Mouse (Mus musculus): ENCODE data around the gene Nek8. TPM values are rescaled to one million over a fixed set of nuclear protein-coding genes. Genes with fewer than 3 reads are reported as not detected.
A peak's percentile ranks its signal among the peaks of the same experiment; 100 is the strongest.

The Nek8 gene
- total and polyA plus RNA-seq, 3 experiments: 7.1 to 8.3 (median 7.4) TPM

DNA sequence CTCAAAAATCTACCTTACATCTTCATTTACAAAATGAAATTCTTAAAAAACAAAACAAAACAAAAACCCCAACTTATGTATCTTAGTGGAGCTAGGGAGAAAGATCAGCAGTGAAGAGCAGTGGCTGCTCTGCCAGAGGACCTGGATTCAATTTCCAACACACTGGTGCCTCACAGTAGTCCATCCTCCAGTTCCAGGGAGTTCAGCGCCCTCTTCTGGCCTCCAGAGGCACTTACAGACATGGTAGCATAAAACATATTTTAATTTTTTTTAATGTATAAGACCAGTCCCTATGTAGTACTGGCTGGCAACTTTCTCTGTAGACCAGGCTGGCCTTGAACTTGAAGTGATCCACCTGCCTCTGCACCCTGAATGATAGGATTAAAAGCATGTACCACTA lies 25.3 kb downstream of the Nek8 start (continued):
- TF ChIP-seq POLR2AphosphoS2 (IDR thresholded peaks at IDR 0.05; ENCODE audit: low read depth, low read length) (no peak), E2F4 (IDR thresholded peaks at IDR 0.05; ENCODE audit: insufficient replicate concordance, low read depth, low read length) (no peak), RCOR1 (conservative IDR thresholded peaks at IDR 0.05; ENCODE audit: low read depth, low read length) (no peak), UBTF (IDR thresholded peaks at IDR 0.05; ENCODE audit: low read depth, low read length) (no peak), ELF1 (IDR thresholded peaks at IDR 0.05; ENCODE audit: low read depth, low read length) (no peak)

DNA sequence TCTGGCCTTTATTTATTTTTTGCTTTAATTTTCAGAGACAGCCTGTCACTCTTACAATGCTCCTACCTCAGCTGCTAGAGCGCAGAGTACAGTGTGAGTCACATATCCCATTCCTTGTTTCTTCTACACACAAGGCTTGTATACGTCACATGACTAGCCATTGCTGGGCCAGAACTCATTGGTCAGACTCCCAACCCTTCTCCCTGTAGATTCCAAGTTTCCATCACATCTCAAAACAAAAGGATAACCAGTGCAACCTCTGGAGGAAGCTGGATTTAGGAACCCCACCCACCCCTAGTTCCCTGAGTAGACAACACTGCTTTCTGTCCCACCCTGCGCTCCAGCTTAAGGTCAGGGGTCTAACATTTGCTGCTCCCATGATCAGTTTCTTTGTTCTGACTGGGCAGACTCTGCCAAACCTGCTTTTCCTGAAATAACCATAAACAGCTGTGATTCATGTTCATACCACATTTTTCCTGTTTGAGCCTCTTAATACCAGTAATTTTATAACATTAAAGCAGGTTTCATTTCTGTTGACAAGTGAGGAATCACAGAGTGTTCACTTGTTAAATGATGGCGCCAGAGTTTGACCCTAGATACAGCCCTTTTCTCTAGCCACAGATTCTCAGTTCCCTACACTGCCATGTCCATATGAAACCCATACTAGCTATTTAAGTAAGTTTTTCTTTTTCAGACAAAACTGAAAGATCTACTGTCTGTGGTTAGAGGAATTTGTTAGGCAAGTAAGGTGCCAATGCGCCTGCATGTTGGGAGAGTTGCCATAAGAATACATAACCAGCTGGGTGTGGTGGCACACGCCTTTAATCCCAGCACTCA lies 29.6 kb downstream of the Nek8 start:
- in situ Hi-C loops (cut with MboI; ENCODE audit: low pct_ligation_motif_present, low pct_unique_long_range_greater_than_20kb, low sequenced_read_pairs) (no loop called here), dilution Hi-C loops (cut with MboI; ENCODE audit: extremely low pct_ligation_motif_present, extremely low pct_unique_long_range_greater_than_20kb, low sequenced_read_pairs) (no loop called here)

More for the DNA sequence above, 29.6 kb downstream of the Nek8 start:
- no peak for DNase-seq (ENCODE audit: extremely low read depth)
- Histone ChIP-seq H3K36me3 (replicated peaks in 1 of 2; ENCODE audit: control insufficient read depth in 1 of 2, insufficient read depth in 1 of 2, low read length in 1 of 2) (peaks cover 49 to 93% of the 10 kb centered on the region in 2 experiments), H3K27ac (ENCODE audit: insufficient read depth, low read depth) (peak overlapping the region; percentile 15; the same call in 1 of the 2 replicates), H3K9ac (ENCODE audit: insufficient read depth, low read depth) (no peak overlapping the region), H3K4me3 (replicated peaks in 1 of 3; ENCODE audit: low read depth in 2 of 3, low read length in 2 of 3, poor library complexity in 1 of 3) (no peak overlapping the region), H3K27me3 (replicated peaks) (no peaks in the 10 kb centered on the region), H3K9me3 (replicated peaks; ENCODE audit: low read length) (no peaks in the 10 kb centered on the region), H3K79me2 (replicated peaks; ENCODE audit: control insufficient read depth, extremely low read depth, insufficient read depth, poor library complexity, severe bottlenecking) (0 out of 2 replicates have a peak, but pooled peaks cover 3% of the 10 kb centered on the region), H3K4me1 (ENCODE audit: control insufficient read depth in 1 of 2, insufficient read depth in 2 of 2) (peaks cover 17 to 45% of the 10 kb centered on the region in 2 experiments; a peak in 3 of 4 replicates), H3K4me2 (ENCODE audit: insufficient read depth, low read depth, poor library complexity, severe bottlenecking) (no peak overlapping the region; the same call in 1 of the 2 replicates)
- 0 out of 2 replicates have a peak, but pooled peaks have one; percentile 75 for TF ChIP-seq MEF2A (IDR thresholded peaks at IDR 0.05; ENCODE audit: borderline replicate concordance, low read depth, low read length)
- no peak for TF ChIP-seq ZMIZ1 (IDR thresholded peaks at IDR 0.05; ENCODE audit: low read depth, low read length)
- TF ChIP-seq NELFE (IDR thresholded peaks at IDR 0.05; ENCODE audit: low read depth, low read length): no peak
- no peak for TF ChIP-seq JUND (conservative IDR thresholded peaks at IDR 0.05; ENCODE audit: low read depth, low read length)
- no peak for TF ChIP-seq E2F4 (IDR thresholded peaks at IDR 0.05; ENCODE audit: insufficient replicate concordance, low read depth, low read length)
- TF ChIP-seq ELF1 (IDR thresholded peaks at IDR 0.05; ENCODE audit: low read depth, low read length): no peak
- TF ChIP-seq MAX (IDR thresholded peaks at IDR 0.05; ENCODE audit: low read length): no peak
- no peak for TF ChIP-seq CTCF (conservative IDR thresholded peaks at IDR 0.05 in 1 of 2, IDR thresholded peaks at IDR 0.05 in 1 of 2; ENCODE audit: low read depth in 2 of 2, low read length in 2 of 2)
- peak; percentile 66; the same call in 1 of the 2 replicates for TF ChIP-seq MXI1 (IDR thresholded peaks at IDR 0.05; ENCODE audit: low read depth, low read length)
- no peak for TF ChIP-seq ZKSCAN1 (IDR thresholded peaks at IDR 0.05; ENCODE audit: borderline replicate concordance, low read depth, low read length)
- TF ChIP-seq TCF12 (IDR thresholded peaks at IDR 0.05; ENCODE audit: low read depth, low read length): no peak
- no peak for TF ChIP-seq HCFC1 (IDR thresholded peaks at IDR 0.05; ENCODE audit: low read depth, low read length)
- TF ChIP-seq RAD21 (IDR thresholded peaks at IDR 0.05; ENCODE audit: low read depth, low read length): no peak
- TF ChIP-seq CHD2 (IDR thresholded peaks at IDR 0.05; ENCODE audit: low read length): 0 out of 2 replicates have a peak, but pooled peaks have one; percentile 24
- TF ChIP-seq POLR2A (IDR thresholded peaks at IDR 0.05; ENCODE audit: low read depth, low read length): no peak
- TF ChIP-seq RCOR1 (conservative IDR thresholded peaks at IDR 0.05; ENCODE audit: low read depth, low read length): no peak
- TF ChIP-seq MAFK (IDR thresholded peaks at IDR 0.05; ENCODE audit: insufficient replicate concordance, low read length): peak; percentile 62; the same call in 1 of the 2 replicates
- TF ChIP-seq BHLHE40 (IDR thresholded peaks at IDR 0.05; ENCODE audit: low read depth, low read length): 0 out of 2 replicates have a peak, but pooled peaks have one; percentile 24
- TF ChIP-seq SIN3A (IDR thresholded peaks at IDR 0.05; ENCODE audit: low read length): peak; percentile 86
- TF ChIP-seq USF1 (IDR thresholded peaks at IDR 0.05; ENCODE audit: low read depth, low read length): no peak
- no peak for TF ChIP-seq MAZ (IDR thresholded peaks at IDR 0.05; ENCODE audit: low read depth, low read length)
- peak; percentile 91 for TF ChIP-seq IRF4 (IDR thresholded peaks at IDR 0.05; ENCODE audit: low read depth, low read length)
- no peak for TF ChIP-seq PAX5 (IDR thresholded peaks at IDR 0.05; ENCODE audit: low read length)
- no peak for TF ChIP-seq MYC (IDR thresholded peaks at IDR 0.05; ENCODE audit: low read depth, low read length)
- TF ChIP-seq USF2 (conservative IDR thresholded peaks at IDR 0.05; ENCODE audit: low read depth, low read length): 0 out of 2 replicates have a peak, but pooled peaks have one; percentile 22
- no peak for TF ChIP-seq CHD1 (IDR thresholded peaks at IDR 0.05; ENCODE audit: low read depth, low read length)
- peak; percentile 46; the same call in 1 of the 2 replicates for TF ChIP-seq ETS1 (conservative IDR thresholded peaks at IDR 0.05; ENCODE audit: low read depth, low read length)
- no peak for TF ChIP-seq KAT2A (IDR thresholded peaks at IDR 0.05; ENCODE audit: insufficient replicate concordance, low read length)
- TF ChIP-seq EP300 (IDR thresholded peaks at IDR 0.05; ENCODE audit: low read length): peak; percentile 94

All from CH12.LX (cell line).